Mouse (Mus musculus) heart, embryonic 16.5 days (tissue): ENCODE results near the gene Lce3b. TPM values are rescaled to one million over a fixed set of nuclear protein-coding genes. Genes with fewer than 3 reads are reported as not detected.

Experiments
- ATAC-seq: fragments of 200-750 bp; cut with Nextera tagmentation; replicated peaks from 2 replicates; pipeline ENCODE4 v1.8.0; 2017; ENCODE audit warnings: moderate number of reproducible peaks; ENCODE audit not compliant: insufficient read depth, low FRiP score; ENCODE audit errors: extremely low read depth
- H3K27ac ChIP-seq: fragments of 300-500 bp; sonication (generic); 2 replicates; pipeline ENCODE4 v1.5.1; 2014; ENCODE audit warnings: mild to moderate bottlenecking, low read length, control low read depth, moderate library complexity
- H3K27me3 ChIP-seq: fragments of 300-500 bp; sonication (generic); 2 replicates; pipeline ENCODE4 v1.6.1; 2014; ENCODE audit warnings: low read length, mixed read lengths; ENCODE audit not compliant: control insufficient read depth, insufficient read depth
- H3K36me3 ChIP-seq: fragments of 300-500 bp; sonication (generic); 2 replicates; pipeline ENCODE4 v1.6.1; 2014; ENCODE audit not compliant: control insufficient read depth, insufficient read depth
- H3K4me1 ChIP-seq: fragments of 300-500 bp; sonication (generic); 2 replicates; pipeline ENCODE4 v1.6.1; 2014; ENCODE audit warnings: low read length, mixed read lengths; ENCODE audit not compliant: control insufficient read depth, insufficient read depth
- H3K4me2 ChIP-seq: fragments of 300-500 bp; sonication (generic); 2 replicates; pipeline ENCODE4 v1.6.1; 2014; ENCODE audit warnings: low read depth, mild to moderate bottlenecking, control low read depth, low read length
- H3K4me3 ChIP-seq: fragments of 300-500 bp; sonication (generic); 2 replicates; pipeline ENCODE4 v1.5.1; 2014; ENCODE audit warnings: mild to moderate bottlenecking, control low read depth, low read length
- H3K9ac ChIP-seq: fragments of 300-500 bp; sonication (generic); 2 replicates; pipeline ENCODE4 v1.6.1; 2014; ENCODE audit warnings: low read length, control low read depth
- H3K9me3 ChIP-seq: fragments of 300-500 bp; sonication (generic); replicated peaks from 2 replicates; pipeline ENCODE4 v1.6.1; 2016; ENCODE audit warnings: low read length; ENCODE audit not compliant: control insufficient read depth
- WGBS: fragments of 180-500 bp; shearing (Covaris S2); extraction: QIAGEN DNeasy Blood & Tissue Kit; methylation state at CpG from one replicate; pipeline ENCODE4 v1.1.7; 2014; 5-methylcytosine and 5-hydroxymethylcytosine counted together
- polyA plus RNA-seq: library from polyadenylated mRNA; unstranded; fragments of >200 nt; fragmentation: Nextera tagmentation; extraction: Ambion mirVana; gene quantifications from 2 replicates; pipeline ENCODE4 v1.2.1, GENCODE M21; 2015

Gene Lce3b
- not detected in 2 replicates for polyA plus RNA-seq

- Histone ChIP-seq H3K9me3 (no peaks in the 10 kb centered on the region), H3K4me1 (no peaks in the 10 kb centered on the region), H3K36me3 (no peaks in the 10 kb centered on the region), H3K27ac (no peak within 1 kb of the TSS), H3K4me2 (no peak within 1 kb of the TSS), H3K4me3 (no peak within 1 kb of the TSS), H3K9ac (no peak within 1 kb of the TSS), H3K27me3 (no peaks in the 10 kb centered on the region)
- WGBS = 63% methylated on average over 2 of the region's 2 CpGs
- ATAC-seq = no peak
These were observed at the start of gene Lce3b for GRCm38 (mm10) chr3:92932679-92933078. Lce3b (plus strand) TSS chr3:92932979.

GRCm38 (mm10) chr3:92894063-92894462, 38.7 kb upstream of the Lce3b start:
- H3K9ac ChIP-seq = no peak overlapping the region
- H3K27ac ChIP-seq = no peak overlapping the region
- no peaks in the 10 kb centered on the region for H3K4me1 ChIP-seq
- no peak overlapping the region for H3K4me3 ChIP-seq
- ATAC-seq = no peak
- no peaks in the 10 kb centered on the region for H3K9me3 ChIP-seq
- no peaks in the 10 kb centered on the region for H3K36me3 ChIP-seq
- 49% methylated on average over 3 of the region's 3 CpGs for WGBS
- no peak overlapping the region for H3K4me2 ChIP-seq
- no peaks in the 10 kb centered on the region for H3K27me3 ChIP-seq

GRCm38 (mm10) chr3:92894489-92894888, 38.3 kb upstream of the Lce3b start:
- H3K36me3 ChIP-seq = no peaks in the 10 kb centered on the region
- no peak overlapping the region for H3K4me2 ChIP-seq
- ATAC-seq = no peak
- H3K27ac ChIP-seq = no peak overlapping the region
- no peaks in the 10 kb centered on the region for H3K27me3 ChIP-seq
- no peak overlapping the region for H3K9ac ChIP-seq
- 42% methylated on average over 1 of the region's 1 CpGs for WGBS
- no peaks in the 10 kb centered on the region for H3K4me1 ChIP-seq
- no peak overlapping the region for H3K4me3 ChIP-seq
- no peaks in the 10 kb centered on the region for H3K9me3 ChIP-seq

GRCm38 (mm10) chr3:92902992-92903391, 29.8 kb upstream of the Lce3b start:
- no peak overlapping the region for H3K4me2 ChIP-seq
- no peak overlapping the region for H3K27ac ChIP-seq
- no peaks in the 10 kb centered on the region for H3K27me3 ChIP-seq
- no peak for ATAC-seq
- no peaks in the 10 kb centered on the region for H3K9me3 ChIP-seq
- H3K4me1 ChIP-seq = no peaks in the 10 kb centered on the region
- no peak overlapping the region for H3K9ac ChIP-seq
- no peaks in the 10 kb centered on the region for H3K36me3 ChIP-seq
- 21% methylated on average over 3 of the region's 3 CpGs for WGBS
- H3K4me3 ChIP-seq = no peak overlapping the region

- Histone ChIP-seq H3K9me3 (no peaks in the 10 kb centered on the region), H3K27me3 (no peaks in the 10 kb centered on the region), H3K27ac (no peak overlapping the region), H3K4me2 (no peak overlapping the region), H3K4me1 (no peaks in the 10 kb centered on the region), H3K9ac (no peak overlapping the region), H3K4me3 (no peak overlapping the region), H3K36me3 (no peaks in the 10 kb centered on the region)
- ATAC-seq = no peak
- 28% methylated on average over 4 of the region's 4 CpGs for WGBS
These were observed 29.1 kb upstream of the Lce3b start for GRCm38 (mm10) chr3:92903640-92904039.

- Histone ChIP-seq H3K4me2 (no peak overlapping the region), H3K4me1 (no peaks in the 10 kb centered on the region), H3K36me3 (no peaks in the 10 kb centered on the region), H3K9ac (no peak overlapping the region), H3K9me3 (no peaks in the 10 kb centered on the region), H3K27ac (no peak overlapping the region), H3K27me3 (no peaks in the 10 kb centered on the region), H3K4me3 (no peak overlapping the region)
- no peak for ATAC-seq
- WGBS = 41% methylated on average over 3 of the region's 3 CpGs
These were observed 27.6 kb upstream of the Lce3b start for GRCm38 (mm10) chr3:92905182-92905581.

GRCm38 (mm10) chr3:92907571-92907970, 25.2 kb upstream of the Lce3b start:
- ATAC-seq = no peak
- no peaks in the 10 kb centered on the region for H3K36me3 ChIP-seq
- H3K4me3 ChIP-seq = no peak overlapping the region
- no peaks in the 10 kb centered on the region for H3K4me1 ChIP-seq
- H3K9ac ChIP-seq = no peak overlapping the region
- H3K4me2 ChIP-seq = no peak overlapping the region
- no peak overlapping the region for H3K27ac ChIP-seq
- H3K9me3 ChIP-seq = no peaks in the 10 kb centered on the region
- WGBS = 16% methylated on average over 4 of the region's 4 CpGs
- H3K27me3 ChIP-seq = no peaks in the 10 kb centered on the region

GRCm38 (mm10) chr3:92920364-92920763, 12.4 kb upstream of the Lce3b start:
- Histone ChIP-seq H3K4me1 (no peaks in the 10 kb centered on the region), H3K4me3 (no peak overlapping the region), H3K27ac (no peak overlapping the region), H3K9me3 (no peaks in the 10 kb centered on the region), H3K36me3 (no peaks in the 10 kb centered on the region), H3K4me2 (no peak overlapping the region), H3K27me3 (no peaks in the 10 kb centered on the region), H3K9ac (no peak overlapping the region)
- WGBS = 57% methylated on average over 4 of the region's 4 CpGs
- no peak for ATAC-seq

GRCm38 (mm10) chr3:92926130-92926529, 6.6 kb upstream of the Lce3b start, which contains the start of gene Lce3a:
Lce3a (minus strand) TSS chr3:92926230.
- Histone ChIP-seq H3K9me3 (no peaks in the 10 kb centered on the region), H3K4me2 (no peak within 1 kb of the TSS), H3K4me1 (no peaks in the 10 kb centered on the region), H3K27me3 (no peaks in the 10 kb centered on the region), H3K9ac (no peak within 1 kb of the TSS), H3K4me3 (no peak within 1 kb of the TSS), H3K36me3 (no peaks in the 10 kb centered on the region), H3K27ac (no peak within 1 kb of the TSS)
- 47% methylated on average over 2 of the region's 2 CpGs for WGBS
- ATAC-seq = no peak

- 62% methylated on average over 1 of the region's 1 CpGs for WGBS
- Histone ChIP-seq H3K27ac (no peak within 1 kb of the TSS), H3K4me3 (no peak within 1 kb of the TSS), H3K27me3 (no peaks in the 10 kb centered on the region), H3K9me3 (no peaks in the 10 kb centered on the region), H3K9ac (no peak within 1 kb of the TSS), H3K4me1 (no peaks in the 10 kb centered on the region), H3K36me3 (no peaks in the 10 kb centered on the region), H3K4me2 (no peak within 1 kb of the TSS)
- ATAC-seq = no peak
These were observed 11.4 kb downstream of the Lce3b start, which contains the start of gene Lce3c for GRCm38 (mm10) chr3:92944186-92944585. Lce3c (plus strand) TSS chr3:92944486.
